Mouse (Mus musculus) lung, adult 2 months (tissue): ENCODE measurements around the gene 1700020L24Rik. TPM values are rescaled to one million over a fixed set of nuclear protein-coding genes. Genes with fewer than 3 reads are reported as not detected.
A peak's percentile ranks its signal among the peaks of the same experiment; 100 is the strongest.

ENCODE experiments used
- DNase-seq: peaks from one replicate; pipeline ENCODE4 v3.0.0; 2022
- H3K4me1 ChIP-seq: fragments of 200-500 bp; 2 replicates; pipeline ENCODE4 v1.6.1; 2011; ENCODE audit warnings: low read length; ENCODE audit not compliant: control insufficient read depth, insufficient read depth
- H3K4me3 ChIP-seq: fragments of 200-500 bp; replicated peaks from 2 replicates; pipeline ENCODE3; 2011; ENCODE audit warnings: low read depth, mild to moderate bottlenecking, control low read depth, low read length; ENCODE audit errors: extremely low read depth
- CTCF ChIP-seq: fragments of 200-500 bp; IDR thresholded peaks from 2 replicates; pipeline ENCODE4 v1.5.1; 2011; ENCODE audit warnings: mild to moderate bottlenecking, low read length, control low read depth; ENCODE audit not compliant: insufficient read depth
- POLR2A ChIP-seq: fragments of 200-500 bp; IDR thresholded peaks from 2 replicates; pipeline ENCODE4 v1.6.1; 2011; ENCODE audit warnings: low read depth, mild to moderate bottlenecking, control low read depth, low read length, borderline replicate concordance; ENCODE audit errors: extremely low read depth
- WGBS: fragments of 180-500 bp; shearing (Covaris S2); methylation state at CpG from one replicate; pipeline ENCODE4 v1.1.7; 2018; 5-methylcytosine and 5-hydroxymethylcytosine counted together
- polyA plus RNA-seq: library from polyadenylated mRNA; depleted of rRNA; stranded (reverse); fragments of >200 nt; gene quantifications from 2 replicates; pipeline ENCODE4 v1.2.3, GENCODE M21; 2012

1700020L24Rik gene
- polyA plus RNA-seq, 1 experiment, result not detected

GRCm38 (mm10) chr11:83439426-83440060 is 2.1 kb downstream of the 1700020L24Rik start:
- no peak overlapping the region for H3K4me3 ChIP-seq
- DNase-seq, result no peak
- TF ChIP-seq CTCF (no peak), POLR2A (no peak)
- H3K4me1 ChIP-seq, result peaks cover 7% of the 10 kb centered on the region
- WGBS, result 24% methylated on average over 11 of the region's 11 CpGs

- DNase-seq, result peak; percentile 85
- Histone ChIP-seq H3K4me1 (peaks cover 7% of the 10 kb centered on the region), H3K4me3 (peak overlapping the region; percentile 80)
- TF ChIP-seq CTCF, result peak; percentile 85
- TF ChIP-seq POLR2A, result no peak
- under 1% methylated on average over 71 of the region's 75 CpGs for WGBS
Measured at GRCm38 (mm10) chr11:83440081-83441064, 2.9 kb downstream of the 1700020L24Rik start.

DNA sequence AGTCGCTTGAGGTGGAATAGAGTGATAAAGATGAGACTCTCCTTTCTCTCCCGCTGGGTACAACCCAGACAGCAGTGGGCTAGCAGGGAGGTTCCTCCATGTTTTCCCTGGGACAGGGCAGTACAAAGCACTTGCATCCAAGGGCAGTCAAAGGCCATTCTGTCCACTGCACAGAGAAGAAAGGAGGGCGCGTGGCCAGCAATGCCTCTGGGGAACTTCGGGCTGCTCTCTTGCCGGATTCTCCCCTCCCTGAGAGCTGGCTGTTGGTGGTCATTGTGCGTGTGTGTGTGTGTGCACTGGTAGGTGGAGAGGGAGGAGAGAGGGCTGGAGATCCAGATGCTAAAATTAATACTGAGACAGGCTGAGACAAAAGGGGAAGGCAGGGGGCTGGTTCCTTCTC is 3.8 kb downstream of the 1700020L24Rik start:
- 53% methylated on average over 7 of the region's 7 CpGs for WGBS
- TF ChIP-seq CTCF (no peak), POLR2A (no peak)
- DNase-seq, result no peak
- Histone ChIP-seq H3K4me1 (peaks cover 7% of the 10 kb centered on the region), H3K4me3 (no peak overlapping the region)

- TF ChIP-seq CTCF (peak; percentile 28), POLR2A (no peak)
- peak; percentile 74 for DNase-seq
- Histone ChIP-seq H3K4me3 (no peak overlapping the region), H3K4me1 (peaks cover 8% of the 10 kb centered on the region)
- 18% methylated on average over 29 of the region's 29 CpGs for whole genome bisulfite sequencing
Measured at GRCm38 (mm10) chr11:83442596-83443267, 5.3 kb downstream of the 1700020L24Rik start.

- DNase-seq, result no peak
- Histone ChIP-seq H3K4me3 (no peak overlapping the region), H3K4me1 (peaks cover 19% of the 10 kb centered on the region)
- 6% methylated on average over 7 of the region's 7 CpGs for WGBS
- no peak for TF ChIP-seq POLR2A
- no peak for TF ChIP-seq CTCF
Measured at GRCm38 (mm10) chr11:83443824-83444223, 6.3 kb downstream of the 1700020L24Rik start.

DNA sequence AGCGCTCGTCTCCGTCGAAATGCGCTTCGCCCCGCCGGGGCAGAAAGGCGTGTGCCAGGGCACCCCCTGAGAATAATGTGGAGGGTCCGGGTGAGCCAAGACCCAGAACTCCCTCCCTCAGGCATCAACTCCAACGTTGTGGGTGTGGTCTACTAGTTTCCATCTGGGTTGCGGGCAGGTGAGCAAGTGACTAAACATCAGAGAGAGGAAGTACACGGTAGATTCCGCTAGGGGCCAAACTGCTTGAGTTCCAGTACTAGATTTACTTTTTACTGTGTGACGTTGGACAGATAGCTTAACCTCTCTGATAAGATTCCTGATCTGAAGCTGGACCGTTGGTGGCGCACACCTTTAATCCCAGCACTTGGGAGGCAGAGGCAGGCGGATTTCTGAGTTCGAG is 7.5 kb downstream of the 1700020L24Rik start:
- TF ChIP-seq CTCF (no peak), POLR2A (no peak)
- peaks cover 29% of the 10 kb centered on the region for H3K4me1 ChIP-seq
- DNase-seq, result no peak
- H3K4me3 ChIP-seq, result no peak overlapping the region
- WGBS, result 43% methylated on average over 19 of the region's 19 CpGs

DNA sequence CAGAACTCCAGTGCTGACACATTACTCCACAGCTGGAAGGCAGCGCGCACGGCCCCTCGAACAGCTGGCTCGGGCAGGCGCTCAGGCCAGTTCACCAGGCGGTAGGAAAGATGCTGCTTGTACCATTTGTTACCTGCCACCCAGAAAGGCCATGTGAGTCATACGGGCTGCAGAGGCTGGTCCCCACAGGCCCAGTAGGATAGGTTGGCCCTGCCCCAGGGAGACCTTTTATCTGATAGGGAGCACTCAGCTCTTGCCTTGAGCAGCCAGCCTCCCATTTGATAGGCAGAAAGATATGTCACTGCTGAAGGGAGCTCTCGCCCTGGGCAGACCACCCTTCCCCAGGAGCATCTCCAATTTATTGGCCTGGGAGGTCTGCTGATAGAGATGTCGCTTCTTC is 10.1 kb downstream of the 1700020L24Rik start:
- Histone ChIP-seq H3K4me3 (no peak overlapping the region), H3K4me1 (peaks cover 26% of the 10 kb centered on the region)
- DNase-seq, result no peak
- WGBS, result 73% methylated on average over 10 of the region's 10 CpGs
- no peak for TF ChIP-seq POLR2A
- TF ChIP-seq CTCF, result no peak

- WGBS, result 30% methylated on average over 16 of the region's 16 CpGs
Measured at GRCm38 (mm10) chr11:83448021-83448926, 10.8 kb downstream of the 1700020L24Rik start.

GRCm38 (mm10) chr11:83448927-83449236 is 11.4 kb downstream of the 1700020L24Rik start:
- DNase-seq, result peak; percentile 59
- TF ChIP-seq CTCF (no peak), POLR2A (no peak)

More at GRCm38 (mm10) chr11:83448021-83448926, 10.8 kb downstream of the 1700020L24Rik start:
- H3K4me3 ChIP-seq, result no peak overlapping the region
- H3K4me1 ChIP-seq, result peaks cover 22% of the 10 kb centered on the region
- TF ChIP-seq CTCF (no peak), POLR2A (no peak)
- DNase-seq, result peak; percentile 24

GRCm38 (mm10) chr11:83449298-83449697 is 11.8 kb downstream of the 1700020L24Rik start:
- Histone ChIP-seq H3K4me1 (peaks cover 24% of the 10 kb centered on the region), H3K4me3 (no peak overlapping the region)
- TF ChIP-seq CTCF (no peak), POLR2A (no peak)
- 30% methylated on average over 4 of the region's 4 CpGs for WGBS
- DNase-seq, result no peak

More at GRCm38 (mm10) chr11:83448927-83449236, 11.4 kb downstream of the 1700020L24Rik start:
- Histone ChIP-seq H3K4me3 (no peak overlapping the region), H3K4me1 (peaks cover 23% of the 10 kb centered on the region)
